Mouse (Mus musculus) lung, postnatal 0 days (tissue): ENCODE measurements at regions not wholly inside any gene's neighbourhood (a gene's known extent, or its start where the extent isn't known, plus 50 kb on each side); places are given as distances from the start of the nearest gene placed in this dataset.

Experiments
- CTCF ChIP-seq: IDR thresholded peaks from 2 replicates; pipeline ENCODE4 v1.5.1; 2016; ENCODE audit warnings: antibody characterized with exemption, mild to moderate bottlenecking
- EP300 ChIP-seq: IDR thresholded peaks from 2 replicates; pipeline ENCODE4 v1.6.1; 2016; ENCODE audit warnings: antibody characterized with exemption, mild to moderate bottlenecking, control low read depth

GRCm38 (mm10) chr4:21368234-21369021 is 317.3 kb downstream of the Prdm13 start:
- TF ChIP-seq CTCF (peak; percentile 83), EP300 (no peak)
